Mouse (Mus musculus) CD8-positive naive resting alpha-beta T cell, adult 2 months (primary cell): Measurements from ENCODE around the gene Cdh12.
"Not testable (repeated sequence)": the region's sequence is repeated elsewhere in the genome, so short reads cannot be mapped to it uniquely, and the experiment has no call there.

Source experiments
- DNase-seq, 2 experiments: peaks; one replicate each; pipeline ENCODE4 v3.0.0; 2022; ENCODE audit warnings: low read depth in 2 of 2, low spot score in 2 of 2

Gene Cdh12

DNA sequence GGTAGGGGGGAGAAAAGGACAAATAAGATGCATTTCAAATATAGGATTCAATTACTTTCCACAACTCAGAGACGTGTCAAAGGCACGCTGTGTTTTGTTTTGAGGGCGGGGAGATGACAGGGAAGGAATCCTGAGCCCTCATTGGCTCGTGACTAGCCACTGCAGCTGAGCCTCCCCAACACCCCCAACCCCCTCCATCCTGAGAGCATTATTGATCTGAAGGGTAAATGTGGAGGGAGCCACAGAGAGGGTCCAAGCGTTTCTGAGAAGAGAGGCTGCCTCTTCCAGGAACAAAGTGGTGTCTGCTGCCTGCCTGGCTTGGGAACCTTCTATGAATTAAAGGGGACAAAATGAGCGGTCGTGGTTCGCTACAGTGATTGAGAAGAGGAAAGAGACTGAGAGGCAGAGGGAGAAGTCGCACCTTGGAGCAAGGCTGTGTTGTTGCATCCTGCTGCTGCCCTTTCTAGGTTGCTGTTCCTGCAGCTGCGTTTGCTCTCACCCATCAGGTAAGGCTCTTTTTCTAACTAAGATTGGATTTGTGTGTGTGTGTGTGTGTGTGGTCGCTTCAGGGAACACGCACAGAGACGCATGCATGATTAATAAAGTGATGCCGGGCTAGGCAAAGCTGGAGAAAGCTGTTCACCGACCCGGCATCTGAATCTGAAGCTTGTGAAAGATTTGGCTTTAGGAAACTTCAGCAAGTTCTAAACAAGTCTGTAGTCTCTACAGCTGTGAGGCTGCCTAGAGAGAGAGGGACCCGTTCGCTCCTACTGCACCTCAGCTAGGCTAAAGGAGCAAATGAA lies at the start of gene Cdh12:
Cdh12 (plus strand) TSS at position 405 of the 803 bp plus-strand sequence.
- no peak for DNase-seq

DNA sequence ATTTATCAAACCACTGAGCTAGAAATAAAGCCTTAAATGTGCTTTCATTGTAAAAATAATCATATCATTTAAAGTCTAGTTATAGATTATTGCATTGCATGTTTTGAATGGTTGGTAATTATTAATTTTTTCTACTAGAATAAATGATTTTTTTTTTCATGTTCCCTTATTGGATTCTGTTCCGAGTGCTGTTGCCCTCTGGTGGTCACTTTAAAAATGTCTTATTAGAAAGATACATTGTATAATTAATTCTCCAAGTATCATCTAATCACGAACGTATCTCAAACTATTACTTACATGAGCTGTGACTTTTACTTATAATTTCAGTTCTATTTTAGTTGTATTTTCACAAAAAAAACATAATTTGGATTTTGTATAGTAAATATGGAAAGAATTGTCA lies 45.5 kb upstream of the Cdh12 start:
- DNase-seq, result no peak

GRCm38 (mm10) chr15:20413397-20413796 lies 35.7 kb upstream of the Cdh12 start:
- no peak for DNase-seq

DNA sequence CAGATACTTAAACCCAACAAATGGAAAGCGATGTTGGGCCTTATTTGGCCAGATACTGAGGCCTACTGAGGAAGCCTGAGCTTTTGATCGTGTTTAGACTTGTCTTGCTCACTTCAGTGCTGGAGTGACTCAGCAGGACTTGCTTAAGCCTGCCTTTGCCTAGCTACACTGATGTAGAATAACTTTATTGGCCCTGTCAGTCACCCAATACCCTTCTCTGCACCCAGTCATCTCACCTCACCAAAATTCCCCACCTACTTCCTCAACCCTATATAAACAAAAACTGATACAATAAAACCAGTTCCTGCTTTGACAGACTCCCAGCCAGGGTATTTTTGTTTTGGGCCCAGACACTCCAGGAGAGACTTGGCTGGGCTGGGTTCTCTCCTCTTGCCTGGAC lies 12.7 kb upstream of the Cdh12 start:
- DNase-seq, result no peak

DNA sequence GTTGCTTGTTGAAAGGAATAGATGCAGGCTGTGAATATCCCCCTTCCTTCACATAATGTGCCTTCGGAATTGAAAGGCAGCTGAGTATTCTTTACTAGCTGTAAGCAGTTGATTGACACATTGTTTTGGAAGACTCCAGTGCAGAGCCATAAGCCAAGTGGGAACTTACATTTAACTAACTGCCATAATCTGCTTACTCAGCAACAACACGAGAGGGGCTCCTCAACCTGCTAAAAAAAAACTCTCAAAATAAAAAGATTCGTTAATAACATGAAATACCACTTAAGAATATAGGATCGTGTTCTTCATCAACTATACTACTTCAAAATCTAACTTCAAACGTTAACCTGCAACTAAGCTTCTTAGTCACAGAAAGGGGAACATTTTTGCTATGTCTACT lies 1.5 kb downstream of the Cdh12 start:
- DNase-seq, result no peak

DNA sequence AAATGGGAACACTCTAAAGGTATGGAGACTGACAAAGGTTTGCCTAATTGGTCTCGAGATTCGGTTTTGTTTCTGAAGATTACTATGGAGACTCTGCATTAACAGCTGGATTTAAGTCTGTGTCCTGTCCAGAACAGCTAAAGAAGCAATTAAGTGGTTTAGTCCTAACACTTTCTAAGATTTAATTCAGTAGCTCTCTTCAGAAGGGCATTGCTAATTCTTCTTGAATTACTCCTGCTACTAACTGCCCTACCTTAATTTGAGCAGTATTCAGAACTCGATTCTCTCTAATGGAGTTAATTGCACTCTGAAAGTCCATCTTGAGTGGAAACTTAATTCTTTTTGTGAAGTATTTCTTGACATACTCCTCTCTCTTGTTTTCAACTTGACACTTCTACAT lies 9.4 kb downstream of the Cdh12 start:
- DNase-seq, result no peak

- no peak for DNase-seq
These were observed 13.4 kb downstream of the Cdh12 start for GRCm38 (mm10) chr15:20462500-20462899.

DNA sequence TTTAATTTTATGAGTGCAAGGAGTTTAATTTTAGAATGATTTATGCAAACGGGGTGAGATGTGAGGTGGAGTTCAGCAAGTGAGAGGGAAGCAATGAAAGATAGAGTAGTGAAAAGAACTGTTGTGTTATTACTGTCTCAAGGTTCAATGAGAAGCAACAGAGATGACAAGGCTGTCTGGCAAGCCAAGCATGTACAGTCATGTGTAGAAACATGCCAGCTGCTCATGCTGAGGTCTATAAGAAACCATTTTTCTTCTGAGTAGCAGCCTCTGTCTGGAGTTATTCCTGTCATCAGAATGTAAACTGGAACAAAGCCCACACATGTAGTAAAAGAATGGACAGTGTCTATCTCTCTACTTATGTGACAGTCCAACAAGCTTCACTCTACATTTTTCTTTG lies 14.5 kb downstream of the Cdh12 start:
- no peak for DNase-seq

GRCm38 (mm10) chr15:20550979-20551378 lies 101.9 kb downstream of the Cdh12 start:
- no peak for DNase-seq

DNA sequence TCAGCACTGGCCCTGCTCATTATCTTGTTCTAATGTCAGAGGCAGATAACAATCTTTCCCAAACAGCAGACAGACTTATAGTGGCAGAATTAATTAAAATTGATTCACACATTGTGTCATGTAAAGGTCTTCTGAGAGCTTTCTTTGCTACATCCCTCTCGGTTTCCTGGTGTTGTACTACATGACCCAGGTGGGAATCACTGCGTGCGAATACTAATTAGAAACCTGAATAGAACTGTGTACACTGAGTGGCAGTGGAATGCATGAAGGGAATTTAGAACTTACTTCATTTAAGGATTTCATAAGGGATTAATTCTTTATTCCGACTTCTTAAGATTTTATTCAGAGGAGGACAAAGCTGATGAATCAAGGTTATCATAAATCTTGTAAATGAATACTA lies 121.9 kb downstream of the Cdh12 start:
- no peak for DNase-seq

DNA sequence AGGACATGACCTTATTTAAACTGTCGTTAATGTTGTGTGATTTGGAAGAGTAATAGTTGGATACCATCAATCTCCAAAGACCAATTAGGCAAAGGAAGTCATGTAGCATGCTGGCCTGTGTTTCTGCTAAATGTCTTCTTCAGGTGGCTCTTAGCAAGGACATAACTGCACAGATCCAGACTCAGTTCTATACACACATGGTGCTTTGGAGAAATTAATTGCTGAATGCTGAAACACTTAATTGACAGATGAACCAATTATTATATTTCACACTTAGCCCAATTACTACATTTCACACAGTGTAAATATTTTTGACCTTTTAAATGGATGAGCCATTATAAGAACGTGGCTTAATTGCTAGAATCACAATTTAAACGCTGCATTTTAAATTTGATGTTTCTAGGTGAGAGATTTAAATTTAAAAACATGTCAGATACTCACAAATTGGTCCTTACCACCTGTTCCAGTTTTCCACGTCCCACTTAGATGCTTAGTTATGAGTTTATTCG lies 133.6 kb downstream of the Cdh12 start:
- DNase-seq, result no peak

DNA sequence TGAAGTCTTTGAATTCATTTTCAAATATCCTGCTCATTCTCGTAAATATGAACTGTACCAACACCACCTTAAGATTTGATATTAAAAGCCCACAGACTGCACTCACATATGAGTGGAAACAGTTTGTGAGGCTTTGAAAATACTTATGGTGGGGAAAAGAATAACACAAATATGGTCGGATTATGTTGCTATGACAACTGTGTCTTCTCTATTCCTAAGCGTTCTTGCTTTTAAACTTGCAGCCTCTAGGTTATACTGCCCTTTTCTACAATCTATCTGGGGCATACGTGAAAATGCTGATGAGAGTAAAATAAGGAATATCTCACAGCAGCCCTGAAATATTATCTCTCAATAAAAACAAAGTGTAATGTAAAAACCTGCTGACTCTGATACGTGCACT lies 142.5 kb downstream of the Cdh12 start:
- no peak for DNase-seq

DNA sequence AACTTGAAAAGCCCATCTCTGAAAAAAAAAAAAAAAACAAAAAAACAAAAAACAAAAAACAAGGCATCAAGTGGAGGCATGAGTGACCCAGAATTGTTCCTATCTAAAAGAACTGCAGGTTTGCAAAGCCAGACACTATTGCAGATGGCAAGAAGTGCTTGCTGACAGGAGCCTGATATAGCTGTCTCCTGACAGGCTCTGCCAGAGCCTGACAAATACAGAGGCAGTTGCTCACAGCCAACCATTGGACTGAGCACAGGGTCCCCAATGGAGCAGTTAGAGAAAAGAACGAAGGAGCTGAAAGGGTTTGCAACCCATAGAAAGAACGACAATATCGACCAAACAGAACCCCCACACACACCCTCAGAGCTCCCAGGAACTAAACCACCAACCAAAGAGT lies 156.7 kb downstream of the Cdh12 start:
- not testable (repeated sequence) for DNase-seq

- no peak for DNase-seq
These were observed 185.5 kb downstream of the Cdh12 start for GRCm38 (mm10) chr15:20634593-20634992.

DNA sequence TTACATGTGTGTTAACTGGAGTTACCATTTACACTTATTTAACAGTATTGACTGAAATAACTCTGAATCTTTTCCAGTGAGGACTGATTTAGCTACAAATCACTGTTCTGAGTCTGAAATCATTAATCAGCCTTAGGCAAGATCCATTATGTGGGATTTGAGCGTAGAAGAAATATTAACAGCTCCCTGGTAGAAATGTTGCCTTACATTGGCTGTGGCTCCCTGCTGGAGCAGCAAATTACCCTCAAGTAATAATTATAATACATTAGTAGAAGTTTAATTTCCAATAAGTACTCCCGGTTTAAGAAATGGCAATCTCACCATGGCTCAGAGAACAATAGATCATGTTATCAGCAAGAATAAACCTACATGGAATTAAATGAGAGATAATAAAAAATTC lies 190.1 kb downstream of the Cdh12 start:
- DNase-seq, result no peak

- no peak for DNase-seq
These were observed 193.9 kb downstream of the Cdh12 start for GRCm38 (mm10) chr15:20642905-20643414.

DNA sequence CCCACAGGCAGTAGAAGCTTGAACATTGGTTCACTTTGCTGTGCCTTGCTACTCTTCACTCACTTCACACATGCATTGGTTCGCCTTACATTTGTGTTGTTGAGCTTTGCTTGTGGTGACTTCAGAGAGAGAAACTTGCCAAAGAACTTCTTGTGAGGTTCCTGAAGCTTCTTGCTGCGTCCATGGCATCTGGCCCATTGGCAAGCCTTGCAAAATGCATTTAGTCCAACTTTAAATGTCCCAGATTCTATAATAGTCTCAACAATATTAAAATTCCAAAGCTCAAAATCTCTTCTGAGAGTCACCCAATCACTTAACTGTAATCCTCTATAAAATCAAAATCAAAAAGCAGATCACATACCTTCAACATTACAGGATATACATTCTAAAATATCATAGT lies 211.2 kb downstream of the Cdh12 start:
- DNase-seq, result no peak

DNA sequence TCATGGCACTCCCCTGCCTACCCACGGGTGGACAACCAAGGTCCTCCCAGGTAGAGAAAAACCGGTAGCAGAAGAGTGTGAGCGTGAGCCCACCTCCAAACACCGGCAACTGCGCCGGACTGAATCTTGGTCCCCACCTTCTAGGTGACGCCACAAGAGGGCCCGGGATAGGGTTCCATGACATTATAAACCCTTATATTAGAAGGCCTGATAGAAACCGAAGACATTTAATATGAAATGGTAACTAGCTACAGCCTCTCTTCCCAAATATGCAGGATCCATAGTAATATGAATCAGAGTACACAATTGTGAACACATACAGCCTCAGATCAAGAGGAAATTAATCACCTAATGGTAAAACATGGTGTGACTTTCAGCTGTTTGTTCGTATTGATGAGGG lies 217.6 kb downstream of the Cdh12 start, which contains the start of gene Acot10:
Acot10 (minus strand) TSS at position 101 of the 400 bp plus-strand sequence.
- DNase-seq, result no peak

DNA sequence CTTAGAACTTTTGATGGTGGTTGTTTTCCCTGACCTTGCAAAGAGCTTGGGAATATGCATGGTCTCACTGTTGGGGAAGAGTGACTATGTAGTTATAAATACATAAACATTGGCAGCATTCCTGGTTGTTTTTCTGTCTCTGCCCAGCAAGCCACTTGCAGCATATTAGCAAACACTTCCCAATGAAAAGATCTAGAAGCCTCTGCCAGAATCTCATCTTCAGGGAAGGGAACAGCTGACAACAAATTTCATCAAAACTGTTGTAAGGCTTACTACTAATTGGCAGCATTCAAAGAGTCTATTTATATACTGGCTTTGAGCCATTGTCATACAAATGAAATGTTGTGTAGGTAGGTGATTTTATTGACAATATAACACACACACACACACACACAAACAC lies 218.3 kb downstream of the Cdh12 start:
- DNase-seq, result no peak

- no peak for DNase-seq
These were observed 218.9 kb downstream of the Cdh12 start for GRCm38 (mm10) chr15:20667989-20668388.

DNA sequence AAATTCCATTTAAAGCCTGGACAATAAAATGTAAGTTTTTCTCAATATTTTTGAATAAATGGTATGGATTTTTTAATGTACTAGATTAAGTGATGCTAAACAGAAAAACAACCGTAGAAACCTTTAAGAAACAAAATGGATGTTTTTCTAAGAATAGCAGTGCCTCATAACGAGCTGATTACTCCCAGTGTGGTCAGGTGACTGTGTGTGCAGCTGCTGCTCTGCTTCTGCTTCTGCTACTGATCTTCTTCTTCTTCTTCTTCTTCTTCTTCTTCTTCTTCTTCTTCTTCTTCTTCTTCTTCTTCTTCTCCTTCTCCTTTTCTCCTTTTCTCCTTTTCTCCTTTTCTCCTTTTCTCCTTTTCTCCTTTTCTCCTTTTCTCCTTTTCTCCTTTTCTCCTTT lies 220.4 kb downstream of the Cdh12 start:
- not testable (repeated sequence) for DNase-seq

- no peak for DNase-seq
These were observed 233.7 kb downstream of the Cdh12 start for GRCm38 (mm10) chr15:20682719-20683118.

- no peak for DNase-seq
These were observed 235.1 kb downstream of the Cdh12 start for GRCm38 (mm10) chr15:20684200-20684599.
